Mouse (Mus musculus) lung, postnatal 0 days (tissue): ENCODE results near the gene Slc5a3.

ENCODE experiments used
- CTCF ChIP-seq: IDR thresholded peaks from 2 replicates; pipeline ENCODE4 v1.5.1; 2016; ENCODE audit warnings: antibody characterized with exemption, mild to moderate bottlenecking
- EP300 ChIP-seq: IDR thresholded peaks from 2 replicates; pipeline ENCODE4 v1.6.1; 2016; ENCODE audit warnings: antibody characterized with exemption, mild to moderate bottlenecking, control low read depth

DNA sequence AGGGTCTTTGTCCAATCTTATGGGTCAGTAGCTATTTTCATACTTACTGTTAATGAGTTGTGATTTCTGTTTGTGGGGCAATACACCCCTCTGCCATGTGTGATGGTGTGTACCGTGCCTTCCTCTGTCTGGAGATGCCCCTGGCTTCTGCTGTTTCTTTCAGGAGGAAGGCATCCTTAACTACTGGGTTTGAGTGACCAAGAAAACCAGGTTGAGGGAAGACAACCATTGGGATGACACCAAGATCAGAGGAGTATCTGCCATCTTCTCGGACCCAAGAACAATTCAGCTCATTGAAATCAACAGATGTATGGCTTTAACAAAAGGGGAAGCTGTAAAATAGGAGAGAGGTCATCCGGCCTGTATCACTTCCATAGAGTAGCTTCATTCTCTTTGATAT lies 24.8 kb upstream of the Slc5a3 start:
- no peak for TF ChIP-seq CTCF
- TF ChIP-seq EP300, result no peak
